Mouse (Mus musculus) common myeloid progenitor, adult 5-6 weeks (primary cell): ENCODE data around the gene B130006D01Rik. TPM values are rescaled to one million over a fixed set of nuclear protein-coding genes. Genes with fewer than 3 reads are reported as not detected.
A peak's percentile ranks its signal among the peaks of the same experiment; 100 is the strongest.

ENCODE experiments used
- ATAC-seq: replicated peaks from 2 replicates; pipeline ENCODE4 v1.8.0; 2016; ENCODE audit warnings: low read depth, mild to moderate bottlenecking, moderate TSS enrichment, inconsistent platforms; ENCODE audit not compliant: poor library complexity, severe bottlenecking
- total RNA-seq: library from RNA; stranded (forward); fragments of 200-1000, 187-1606 nt; gene quantifications from 2 replicates; pipeline ENCODE4 v1.2.3, GENCODE M21; 2017

B130006D01Rik gene
- total RNA-seq, 1 experiment from 2014 or later: 1.5 TPM

- ATAC-seq: no peak
These were observed 41.4 kb downstream of the B130006D01Rik start for GRCm38 (mm10) chr11:95764806-95765205.

DNA sequence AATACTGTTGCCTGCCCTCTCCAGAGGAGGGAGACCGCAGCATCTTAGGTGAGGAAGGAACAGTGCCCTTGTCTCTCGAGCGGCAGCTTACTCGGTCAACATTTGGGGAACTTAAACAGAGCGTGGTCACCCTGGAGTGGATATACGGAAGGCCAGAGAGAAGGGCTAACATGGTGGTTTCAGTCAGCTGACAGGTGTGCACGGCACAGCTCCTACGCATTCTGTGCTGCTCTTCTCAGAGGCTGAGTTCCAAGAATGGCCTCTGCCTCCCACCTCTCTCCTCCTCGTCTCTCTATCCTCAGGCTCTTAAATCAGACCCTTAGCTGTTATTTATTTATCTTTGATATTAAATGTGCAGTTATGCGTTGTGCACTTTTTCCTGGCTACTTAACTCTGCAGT lies 41.9 kb downstream of the B130006D01Rik start:
- no peak for ATAC-seq

GRCm38 (mm10) chr11:95768244-95768643 lies 44.9 kb downstream of the B130006D01Rik start:
- ATAC-seq: no peak

DNA sequence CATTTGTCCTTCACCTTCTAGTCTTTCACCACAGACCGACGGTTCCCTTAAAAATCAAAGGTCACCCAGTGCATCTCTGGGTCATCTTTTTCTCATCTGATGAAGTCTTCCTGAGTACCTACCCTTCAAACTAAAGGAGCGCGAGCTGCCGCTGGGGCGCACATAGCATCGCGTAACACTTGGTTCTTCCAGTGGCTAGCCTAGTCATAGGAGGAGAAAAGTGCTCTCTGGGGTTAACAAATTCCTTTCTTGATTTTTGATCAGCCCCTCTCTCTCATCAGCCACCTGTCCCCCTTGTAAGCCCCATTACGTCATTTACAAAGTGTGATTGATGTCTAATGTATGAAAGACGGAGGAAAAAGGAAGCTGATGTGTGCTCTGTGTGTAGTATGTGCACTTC lies 45.8 kb downstream of the B130006D01Rik start:
- no peak for ATAC-seq

GRCm38 (mm10) chr11:95770720-95771364 lies 47.5 kb downstream of the B130006D01Rik start:
- peak; percentile 69; the same call in 1 of the 2 replicates for ATAC-seq

GRCm38 (mm10) chr11:95771665-95772064 lies 48.3 kb downstream of the B130006D01Rik start:
- no peak for ATAC-seq

- ATAC-seq: no peak
These were observed 49.9 kb downstream of the B130006D01Rik start for GRCm38 (mm10) chr11:95773264-95773663.

Other genes starting within 250 kb of the B130006D01Rik start
- not detected in 2 replicates for gene Nxph3, start 209.0 kb upstream of the B130006D01Rik start, total RNA-seq
- not detected in 2 replicates for gene Ngfr, start 135.9 kb upstream of the B130006D01Rik start, total RNA-seq
- gene Phb, start 56.6 kb upstream of the B130006D01Rik start, total RNA-seq: 116 and 119 TPM in 2 replicates
- 19.7 and 22.2 TPM in 2 replicates for gene Zfp652, start 10.9 kb upstream of the B130006D01Rik start, total RNA-seq
- 0.37 and 1.4 TPM in 2 replicates for gene Phospho1, start 100.9 kb downstream of the B130006D01Rik start, total RNA-seq
- 2.6 and 10.2 TPM in 2 replicates for gene Gngt2, start 113.6 kb downstream of the B130006D01Rik start, total RNA-seq
- 5.9 TPM in 2 replicates for gene Abi3, start 118.9 kb downstream of the B130006D01Rik start, total RNA-seq
- not detected in 2 replicates for gene B4galnt2, start 191.3 kb downstream of the B130006D01Rik start, total RNA-seq